Mouse (Mus musculus): ENCODE results near the gene Mettl7b. TPM values are rescaled to one million over a fixed set of nuclear protein-coding genes. Genes with fewer than 3 reads are reported as not detected.
"Not testable (repeated sequence)": the region's sequence is repeated elsewhere in the genome, so short reads cannot be mapped to it uniquely, and the experiment has no call there.

Gene Mettl7b
- polyA plus RNA-seq, 1 experiment from 2014 or later, result 68.0 TPM

DNA sequence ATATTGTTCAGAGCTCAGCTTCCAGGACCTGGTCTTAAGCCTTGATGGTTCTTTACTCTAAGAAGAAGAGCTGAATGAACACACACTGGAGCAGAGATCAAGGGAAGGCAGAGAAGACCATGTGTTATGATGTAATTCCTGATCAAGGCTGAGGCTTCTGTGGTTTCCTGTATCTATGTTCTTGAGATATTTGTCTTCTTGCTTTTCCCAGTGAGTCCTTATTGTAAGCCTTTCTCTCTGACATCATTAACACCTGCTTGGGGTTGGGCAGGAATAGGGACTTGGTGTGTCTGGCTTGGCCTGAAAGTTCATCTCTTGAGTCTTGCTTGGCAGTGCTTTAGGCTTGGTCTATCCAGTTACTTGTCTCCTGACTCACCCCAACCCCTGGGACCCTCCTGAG is 30.2 kb upstream of the Mettl7b start:
- Histone ChIP-seq H3K9me3 (ENCODE audit: control insufficient read depth, low read length) (no peaks in the 10 kb centered on the region), H3K4me1 (replicated peaks; ENCODE audit: control insufficient read depth, insufficient read depth) (no peaks in the 10 kb centered on the region), H3K27me3 (ENCODE audit: control insufficient read depth, insufficient read depth, low read length) (no peaks in the 10 kb centered on the region), H3K4me3 (ENCODE audit: low read depth, low read length) (no peak overlapping the region), H3K27ac (replicated peaks) (no peak overlapping the region), H3K4me2 (replicated peaks; ENCODE audit: low read depth) (no peak overlapping the region), H3K36me3 (ENCODE audit: control insufficient read depth, insufficient read depth, low read length) (no peaks in the 10 kb centered on the region), H3K9ac (ENCODE audit: low read length) (no peak overlapping the region)
- DNase-seq (ENCODE audit: low spot score) (no peak), ATAC-seq (ENCODE audit: low FRiP score, low TSS enrichment) (no peak)
- TF ChIP-seq CTCF (IDR thresholded peaks at IDR 0.05; ENCODE audit: low read depth) (no peak), EP300 (optimal IDR thresholded peaks at IDR 0.05) (no peak)

- not testable (repeated sequence) for H3K4me1 ChIP-seq (replicated peaks; ENCODE audit: control insufficient read depth, insufficient read depth); H3K36me3 ChIP-seq (ENCODE audit: control insufficient read depth, insufficient read depth, low read length)
These were observed 29.5 kb upstream of the Mettl7b start for GRCm38 (mm10) chr10:128990129-128990850.

DNA sequence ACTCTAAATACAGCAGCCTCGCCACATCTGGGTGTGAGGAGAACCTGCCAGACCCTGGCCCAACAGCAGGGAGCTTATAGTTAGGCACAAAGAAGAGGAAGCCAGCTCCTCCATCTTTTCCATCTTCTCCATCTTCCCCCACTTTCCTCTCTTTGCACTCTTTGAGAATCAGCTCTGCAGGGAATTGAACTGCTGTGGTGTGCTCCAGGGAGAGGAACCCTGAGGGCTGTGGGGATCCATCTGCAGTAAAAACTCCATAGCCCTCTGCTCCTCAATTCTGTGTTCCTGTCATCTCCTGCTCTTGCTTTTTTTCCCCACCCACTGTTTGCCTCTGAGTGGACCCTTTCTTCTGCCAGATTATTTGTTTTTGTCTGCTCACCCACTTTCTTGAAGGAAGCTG is 28.3 kb upstream of the Mettl7b start, which contains the start of gene Olfr9:
Gene Olfr9, plus strand, starts transcription at position 301 of the 400 bp plus-strand sequence.
- not testable (repeated sequence) for H3K9me3 ChIP-seq (ENCODE audit: control insufficient read depth, low read length); ATAC-seq (ENCODE audit: low FRiP score, low TSS enrichment); H3K36me3 ChIP-seq (ENCODE audit: control insufficient read depth, insufficient read depth, low read length); H3K9ac ChIP-seq (ENCODE audit: low read length); DNase-seq (ENCODE audit: low spot score); H3K27ac ChIP-seq (replicated peaks); H3K4me1 ChIP-seq (replicated peaks; ENCODE audit: control insufficient read depth, insufficient read depth); H3K4me3 ChIP-seq (ENCODE audit: low read depth, low read length); H3K27me3 ChIP-seq (ENCODE audit: control insufficient read depth, insufficient read depth, low read length); H3K4me2 ChIP-seq (replicated peaks; ENCODE audit: low read depth)
- 38% methylated on average over 1 of the region's 1 CpGs for WGBS

More at GRCm38 (mm10) chr10:128990129-128990850, 29.5 kb upstream of the Mettl7b start:
- not testable (repeated sequence) for H3K4me2 ChIP-seq (replicated peaks; ENCODE audit: low read depth); DNase-seq (ENCODE audit: low spot score); H3K27ac ChIP-seq (replicated peaks); H3K27me3 ChIP-seq (ENCODE audit: control insufficient read depth, insufficient read depth, low read length); H3K4me3 ChIP-seq (ENCODE audit: low read depth, low read length); H3K9ac ChIP-seq (ENCODE audit: low read length); H3K9me3 ChIP-seq (ENCODE audit: control insufficient read depth, low read length)
- ATAC-seq (ENCODE audit: low FRiP score, low TSS enrichment), result peak; percentile 29; the same call in 1 of the 2 replicates
- 68% methylated on average over 5 of the region's 10 CpGs for WGBS

DNA sequence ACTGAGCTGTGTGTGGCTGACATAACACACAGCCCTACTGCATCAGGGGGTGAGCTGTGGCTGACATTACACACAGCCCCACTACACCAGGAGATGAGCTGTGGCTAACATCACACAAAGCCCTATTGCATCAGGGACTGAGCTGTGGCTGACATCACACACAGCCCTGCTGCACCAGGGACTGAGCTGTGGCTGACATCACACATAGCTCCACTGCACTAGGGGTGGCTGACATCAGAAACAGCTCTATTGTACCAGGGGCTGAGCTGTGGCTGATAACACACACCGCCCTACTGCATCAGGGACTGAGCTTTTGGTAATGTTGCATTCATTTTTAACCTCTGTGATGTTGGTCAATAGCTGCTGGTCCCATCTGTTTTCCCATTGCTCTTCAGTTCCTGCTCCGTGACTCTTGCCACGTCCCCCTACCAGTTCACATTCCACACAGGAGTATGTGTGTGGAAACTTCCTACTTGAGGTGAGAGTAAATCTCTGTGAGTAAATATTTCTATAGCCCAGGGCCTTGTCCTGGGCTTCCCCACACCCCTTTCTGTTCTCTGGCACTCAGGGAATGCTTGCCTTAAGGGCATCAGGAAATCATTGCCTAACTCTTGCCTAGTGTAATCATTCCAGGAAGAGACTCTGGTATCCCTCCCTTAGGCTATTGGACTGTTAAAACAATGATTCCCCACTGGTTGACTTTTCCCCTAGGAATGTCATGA is 20.0 kb upstream of the Mettl7b start:
- WGBS, result 51% methylated on average over 3 of the region's 3 CpGs
- Histone ChIP-seq H3K36me3 (ENCODE audit: control insufficient read depth, insufficient read depth, low read length) (no peaks in the 10 kb centered on the region), H3K27me3 (ENCODE audit: control insufficient read depth, insufficient read depth, low read length) (no peaks in the 10 kb centered on the region), H3K4me1 (replicated peaks; ENCODE audit: control insufficient read depth, insufficient read depth) (no peaks in the 10 kb centered on the region), H3K4me3 (ENCODE audit: low read depth, low read length) (no peak overlapping the region), H3K9me3 (ENCODE audit: control insufficient read depth, low read length) (no peaks in the 10 kb centered on the region), H3K4me2 (replicated peaks; ENCODE audit: low read depth) (no peak overlapping the region), H3K9ac (ENCODE audit: low read length) (no peak overlapping the region), H3K27ac (replicated peaks) (no peak overlapping the region)
- no peak for DNase-seq (ENCODE audit: low spot score)
- no peak for TF ChIP-seq EP300 (optimal IDR thresholded peaks at IDR 0.05)
- ATAC-seq (ENCODE audit: low FRiP score, low TSS enrichment), result peak; percentile 77

GRCm38 (mm10) chr10:128977522-128978114 is 16.8 kb upstream of the Mettl7b start:
- Histone ChIP-seq H3K27ac (replicated peaks) (no peak overlapping the region), H3K4me2 (replicated peaks; ENCODE audit: low read depth) (no peak overlapping the region), H3K4me3 (ENCODE audit: low read depth, low read length) (no peak overlapping the region), H3K36me3 (ENCODE audit: control insufficient read depth, insufficient read depth, low read length) (no peaks in the 10 kb centered on the region), H3K4me1 (replicated peaks; ENCODE audit: control insufficient read depth, insufficient read depth) (no peaks in the 10 kb centered on the region), H3K9me3 (ENCODE audit: control insufficient read depth, low read length) (no peaks in the 10 kb centered on the region), H3K27me3 (ENCODE audit: control insufficient read depth, insufficient read depth, low read length) (no peaks in the 10 kb centered on the region), H3K9ac (ENCODE audit: low read length) (no peak overlapping the region)
- DNase-seq (ENCODE audit: low spot score) (peak; percentile 57), ATAC-seq (ENCODE audit: low FRiP score, low TSS enrichment) (peak; percentile 76)
- WGBS, result 16% methylated on average over 9 of the region's 9 CpGs
- no peak for TF ChIP-seq EP300 (optimal IDR thresholded peaks at IDR 0.05)
- TF ChIP-seq CTCF (IDR thresholded peaks at IDR 0.05; ENCODE audit: low read depth), result peak; percentile 97

DNA sequence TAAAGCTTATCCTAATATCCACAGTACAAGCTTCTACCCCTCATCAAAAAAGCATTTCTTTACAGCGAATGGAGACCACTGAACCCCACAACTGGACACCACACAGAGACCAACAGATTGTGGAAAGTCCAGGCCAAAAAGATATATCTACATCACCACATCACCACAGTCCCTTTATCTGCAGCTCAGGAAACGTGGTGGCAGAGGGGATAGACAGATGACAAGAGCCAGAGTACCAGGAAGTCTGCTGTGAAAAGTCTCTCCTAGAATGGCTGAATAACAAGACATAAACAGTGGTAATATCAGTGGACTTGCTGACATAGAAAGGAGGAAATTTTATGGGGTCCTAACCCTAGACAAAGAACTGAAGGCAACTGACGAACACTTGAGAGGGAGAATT is 15.6 kb upstream of the Mettl7b start:
- Histone ChIP-seq H3K36me3 (ENCODE audit: control insufficient read depth, insufficient read depth, low read length) (no peaks in the 10 kb centered on the region), H3K27ac (replicated peaks) (no peak overlapping the region), H3K4me3 (ENCODE audit: low read depth, low read length) (no peak overlapping the region), H3K4me2 (replicated peaks; ENCODE audit: low read depth) (no peak overlapping the region), H3K9ac (ENCODE audit: low read length) (no peak overlapping the region), H3K9me3 (ENCODE audit: control insufficient read depth, low read length) (no peaks in the 10 kb centered on the region), H3K4me1 (replicated peaks; ENCODE audit: control insufficient read depth, insufficient read depth) (no peaks in the 10 kb centered on the region), H3K27me3 (ENCODE audit: control insufficient read depth, insufficient read depth, low read length) (no peaks in the 10 kb centered on the region)
- no peak for TF ChIP-seq EP300 (optimal IDR thresholded peaks at IDR 0.05)
- no peak for TF ChIP-seq CTCF (IDR thresholded peaks at IDR 0.05; ENCODE audit: low read depth)
- ATAC-seq (ENCODE audit: low FRiP score, low TSS enrichment) (no peak), DNase-seq (ENCODE audit: low spot score) (no peak)
- WGBS, result 59% methylated on average over 3 of the region's 3 CpGs
